Mouse (Mus musculus) midbrain, embryonic 11.5 days (tissue): ENCODE data around the gene Ccdc3. TPM values are rescaled to one million over a fixed set of nuclear protein-coding genes. Genes with fewer than 3 reads are reported as not detected.
A peak's percentile ranks its signal among the peaks of the same experiment; 100 is the strongest.
"Not testable (repeated sequence)": the region's sequence is repeated elsewhere in the genome, so short reads cannot be mapped to it uniquely, and the experiment has no call there.

Experiments
- ATAC-seq: fragments of 200-750 bp; cut with Nextera tagmentation; 2 replicates; pipeline ENCODE4 v1.8.0; 2017; ENCODE audit warnings: moderate TSS enrichment, moderate library complexity; ENCODE audit not compliant: low FRiP score
- DNase-seq: peaks from one replicate; pipeline ENCODE4 v3.0.0; 2015; ENCODE audit warnings: low spot score; ENCODE audit errors: missing footprints
- H3K27ac ChIP-seq: fragments of 300-500 bp; sonication (generic); 2 replicates; pipeline ENCODE4 v1.5.1; 2014; ENCODE audit warnings: low read depth, low read length
- H3K27me3 ChIP-seq: fragments of 300-500 bp; sonication (generic); 2 replicates; pipeline ENCODE4 v1.6.1; 2014; ENCODE audit warnings: mild to moderate bottlenecking, low read length, moderate library complexity, mixed read lengths; ENCODE audit not compliant: control insufficient read depth, insufficient read depth
- H3K36me3 ChIP-seq: fragments of 300-500 bp; sonication (generic); 2 replicates; pipeline ENCODE4 v1.6.1; 2014; ENCODE audit warnings: mild to moderate bottlenecking, low read length, moderate library complexity, mixed read lengths; ENCODE audit not compliant: control insufficient read depth, insufficient read depth
- H3K4me1 ChIP-seq: fragments of 300-500 bp; sonication (generic); 2 replicates; pipeline ENCODE4 v1.6.1; 2014; ENCODE audit warnings: low read length; ENCODE audit not compliant: control insufficient read depth, insufficient read depth
- H3K4me2 ChIP-seq: fragments of 300-500 bp; sonication (generic); 2 replicates; pipeline ENCODE4 v1.6.1; 2014; ENCODE audit warnings: mild to moderate bottlenecking, moderate library complexity
- H3K4me3 ChIP-seq: fragments of 300-500 bp; sonication (generic); 2 replicates; pipeline ENCODE4 v1.5.1; 2014; ENCODE audit warnings: low read depth, low read length
- H3K9ac ChIP-seq: fragments of 300-500 bp; sonication (generic); 2 replicates; pipeline ENCODE4 v1.6.1; 2014; ENCODE audit warnings: low read length
- H3K9me3 ChIP-seq: fragments of 300-500 bp; sonication (generic); 2 replicates; pipeline ENCODE4 v1.6.1; 2016; ENCODE audit warnings: low read length; ENCODE audit not compliant: control insufficient read depth
- WGBS: fragments of 180-500 bp; shearing (Covaris S2); extraction: QIAGEN DNeasy Blood & Tissue Kit; methylation state at CpG from one replicate; pipeline ENCODE4 v1.1.7; 2014; 5-methylcytosine and 5-hydroxymethylcytosine counted together
- polyA plus RNA-seq: library from polyadenylated mRNA; unstranded; fragments of >200 nt; fragmentation: Nextera tagmentation; extraction: Ambion mirVana; gene quantifications from 2 replicates; pipeline ENCODE4 v1.2.1, GENCODE M21; 2014

The Ccdc3 gene
- polyA plus RNA-seq, result 4.3 and 5.1 TPM in 2 replicates

GRCm38 (mm10) chr2:5137500-5138286, at the start of gene Ccdc3:
TSS of gene Ccdc3 (plus strand) at chr2:5137776.
- Histone ChIP-seq H3K4me3 (peak within 1 kb of the TSS; percentile 40), H3K36me3 (no peaks in the 10 kb centered on the region), H3K4me2 (peak within 1 kb of the TSS; percentile 62), H3K27me3 (peaks cover 29% of the 10 kb centered on the region), H3K4me1 (peaks cover 5% of the 10 kb centered on the region), H3K27ac (no peak within 1 kb of the TSS), H3K9me3 (no peaks in the 10 kb centered on the region), H3K9ac (peak within 1 kb of the TSS; percentile 44; the same call in 1 of the 2 replicates)
- ATAC-seq, result peak; percentile 66
- peak; percentile 94 for DNase-seq
- under 1% methylated on average over 64 of the region's 78 CpGs for WGBS

- peak; percentile 38; the same call in 1 of the 2 replicates for ATAC-seq
- H3K27me3 ChIP-seq, H3K4me3 ChIP-seq, H3K4me1 ChIP-seq, H3K27ac ChIP-seq, H3K36me3 ChIP-seq, H3K9me3 ChIP-seq, H3K9ac ChIP-seq, H3K4me2 ChIP-seq: not testable (repeated sequence)
- 92% methylated on average over 3 of the region's 4 CpGs for WGBS
- DNase-seq, result peak; percentile 71
These were observed 47.2 kb upstream of the Ccdc3 start for GRCm38 (mm10) chr2:5090385-5090784.

- Histone ChIP-seq H3K4me1 (no peaks in the 10 kb centered on the region), H3K36me3 (no peaks in the 10 kb centered on the region), H3K9me3 (no peaks in the 10 kb centered on the region), H3K4me3 (no peak overlapping the region), H3K4me2 (no peak overlapping the region), H3K27ac (no peak overlapping the region), H3K27me3 (no peaks in the 10 kb centered on the region), H3K9ac (no peak overlapping the region)
- peak; percentile 49 for DNase-seq
- ATAC-seq, result no peak
- WGBS, result 86% methylated on average over 5 of the region's 5 CpGs
These were observed 42.7 kb upstream of the Ccdc3 start for GRCm38 (mm10) chr2:5094876-5095275.

- H3K9me3 ChIP-seq, result no peaks in the 10 kb centered on the region
- no peak overlapping the region for H3K4me3 ChIP-seq
- no peaks in the 10 kb centered on the region for H3K4me1 ChIP-seq
- H3K27me3 ChIP-seq, result no peaks in the 10 kb centered on the region
- DNase-seq, result peak; percentile 41
- no peak overlapping the region for H3K9ac ChIP-seq
- no peak overlapping the region for H3K27ac ChIP-seq
- WGBS, result 33% methylated on average over 1 of the region's 1 CpGs
- ATAC-seq, result no peak
- H3K36me3 ChIP-seq, result no peaks in the 10 kb centered on the region
- H3K4me2 ChIP-seq, result no peak overlapping the region
These were observed 42.3 kb upstream of the Ccdc3 start for GRCm38 (mm10) chr2:5095316-5095715.

GRCm38 (mm10) chr2:5097786-5098445, 39.7 kb upstream of the Ccdc3 start:
- no peaks in the 10 kb centered on the region for H3K36me3 ChIP-seq
- peak overlapping the region; percentile 0; the same call in 1 of the 2 replicates for H3K4me3 ChIP-seq
- no peak overlapping the region for H3K27ac ChIP-seq
- 32% methylated on average over 20 of the region's 20 CpGs for WGBS
- DNase-seq (peak; percentile 85), ATAC-seq (no peak)
- H3K9ac ChIP-seq, result no peak overlapping the region; the same call in 1 of the 2 replicates
- H3K27me3 ChIP-seq, result no peaks in the 10 kb centered on the region
- no peaks in the 10 kb centered on the region for H3K4me1 ChIP-seq
- H3K9me3 ChIP-seq, result no peaks in the 10 kb centered on the region
- peak overlapping the region; percentile 23 for H3K4me2 ChIP-seq

- no peaks in the 10 kb centered on the region for H3K9me3 ChIP-seq
- ATAC-seq, result no peak
- DNase-seq, result peak; percentile 77
These were observed 38.4 kb upstream of the Ccdc3 start for GRCm38 (mm10) chr2:5099176-5099575.

GRCm38 (mm10) chr2:5101743-5102245, 35.8 kb upstream of the Ccdc3 start:
- Histone ChIP-seq H3K4me2 (no peak overlapping the region), H3K4me1 (no peaks in the 10 kb centered on the region), H3K9ac (no peak overlapping the region), H3K27ac (no peak overlapping the region), H3K36me3 (no peaks in the 10 kb centered on the region), H3K27me3 (no peaks in the 10 kb centered on the region), H3K9me3 (no peaks in the 10 kb centered on the region; the same call in 1 of the 2 replicates), H3K4me3 (no peak overlapping the region)
- WGBS, result 90% methylated on average over 10 of the region's 10 CpGs
- no peak for ATAC-seq
- DNase-seq, result peak; percentile 35

More at GRCm38 (mm10) chr2:5099176-5099575, 38.4 kb upstream of the Ccdc3 start:
- H3K27ac ChIP-seq, result no peak overlapping the region
- no peaks in the 10 kb centered on the region for H3K36me3 ChIP-seq
- H3K27me3 ChIP-seq, result no peaks in the 10 kb centered on the region
- 79% methylated on average over 6 of the region's 6 CpGs for WGBS
- no peak overlapping the region for H3K4me2 ChIP-seq
- H3K4me1 ChIP-seq, result no peaks in the 10 kb centered on the region
- H3K9ac ChIP-seq, result no peak overlapping the region
- no peak overlapping the region for H3K4me3 ChIP-seq

GRCm38 (mm10) chr2:5102891-5103290, 34.7 kb upstream of the Ccdc3 start:
- Histone ChIP-seq H3K9me3 (no peaks in the 10 kb centered on the region; the same call in 1 of the 2 replicates), H3K27me3 (no peaks in the 10 kb centered on the region), H3K4me3 (no peak overlapping the region), H3K36me3 (no peaks in the 10 kb centered on the region), H3K9ac (no peak overlapping the region), H3K4me1 (no peaks in the 10 kb centered on the region), H3K4me2 (no peak overlapping the region), H3K27ac (no peak overlapping the region)
- DNase-seq (peak; percentile 78), ATAC-seq (no peak)
- 67% methylated on average over 1 of the region's 1 CpGs for WGBS

GRCm38 (mm10) chr2:5112785-5113291, 24.7 kb upstream of the Ccdc3 start:
- no peaks in the 10 kb centered on the region for H3K9me3 ChIP-seq
- H3K36me3 ChIP-seq, result no peaks in the 10 kb centered on the region
- peak; percentile 86 for DNase-seq
- 19% methylated on average over 8 of the region's 8 CpGs for WGBS
- H3K4me2 ChIP-seq, result no peak overlapping the region
- H3K9ac ChIP-seq, result no peak overlapping the region
- H3K27me3 ChIP-seq, result no peaks in the 10 kb centered on the region
- peak; percentile 57; the same call in 1 of the 2 replicates for ATAC-seq
- no peak overlapping the region for H3K4me3 ChIP-seq
- peaks cover 13% of the 10 kb centered on the region for H3K4me1 ChIP-seq
- no peak overlapping the region for H3K27ac ChIP-seq
